Mouse (Mus musculus) cerebellum, adult 11 months (tissue): Measurements from ENCODE around the gene Naxd.
"Not testable (repeated sequence)": the region's sequence is repeated elsewhere in the genome, so short reads cannot be mapped to it uniquely, and the experiment has no call there.

Experiments
- DNase-seq: peaks from one replicate; pipeline ENCODE4 v3.0.0; 2022

Naxd gene

GRCm38 (mm10) chr8:11475397-11475796, 21.9 kb upstream of the Naxd start:
- no peak for DNase-seq

GRCm38 (mm10) chr8:11475876-11476275, 21.4 kb upstream of the Naxd start:
- no peak for DNase-seq

- DNase-seq: no peak
Measured at GRCm38 (mm10) chr8:11476338-11477177, 20.7 kb upstream of the Naxd start.

GRCm38 (mm10) chr8:11477178-11477553, 20.1 kb upstream of the Naxd start:
- no peak for DNase-seq

GRCm38 (mm10) chr8:11477811-11478761, 19.2 kb upstream of the Naxd start, which contains the start of gene Rab20:
TSS of gene Rab20 (minus strand) at chr8:11478710.
- no peak for DNase-seq

- no peak for DNase-seq
Measured at GRCm38 (mm10) chr8:11478807-11479527, 18.3 kb upstream of the Naxd start.

- DNase-seq: no peak
Measured at GRCm38 (mm10) chr8:11479591-11479990, 17.7 kb upstream of the Naxd start.

- DNase-seq: no peak
Measured at GRCm38 (mm10) chr8:11481876-11482275, 15.4 kb upstream of the Naxd start.

- DNase-seq: no peak
Measured at GRCm38 (mm10) chr8:11482537-11482936, 14.8 kb upstream of the Naxd start.

GRCm38 (mm10) chr8:11486142-11486541, 11.2 kb upstream of the Naxd start:
- peak; percentile 39 for DNase-seq

- no peak for DNase-seq
Measured at GRCm38 (mm10) chr8:11487229-11487628, 10.1 kb upstream of the Naxd start.

GRCm38 (mm10) chr8:11492340-11492739, 5.0 kb upstream of the Naxd start:
- DNase-seq: not testable (repeated sequence)

- DNase-seq: no peak
Measured at GRCm38 (mm10) chr8:11498281-11498680, 975 bp downstream of the Naxd start.

GRCm38 (mm10) chr8:11498786-11499485, 1.6 kb downstream of the Naxd start:
- DNase-seq: no peak

GRCm38 (mm10) chr8:11503476-11504232, 6.3 kb downstream of the Naxd start:
- DNase-seq: no peak

- no peak for DNase-seq
Measured at GRCm38 (mm10) chr8:11506074-11506473, 8.8 kb downstream of the Naxd start.

- no peak for DNase-seq
Measured at GRCm38 (mm10) chr8:11506802-11507201, 9.5 kb downstream of the Naxd start.

GRCm38 (mm10) chr8:11508880-11509279, 11.6 kb downstream of the Naxd start:
- DNase-seq: no peak

GRCm38 (mm10) chr8:11510971-11511370, 13.7 kb downstream of the Naxd start:
- no peak for DNase-seq

- DNase-seq: no peak
Measured at GRCm38 (mm10) chr8:11512711-11513110, 15.4 kb downstream of the Naxd start.

- DNase-seq: no peak
Measured at GRCm38 (mm10) chr8:11513247-11513646, 15.9 kb downstream of the Naxd start.

GRCm38 (mm10) chr8:11516292-11516691, 19.0 kb downstream of the Naxd start:
- no peak for DNase-seq
